Mouse (Mus musculus): ENCODE measurements around the gene Col6a5.

- no peak for TF ChIP-seq CTCF (IDR thresholded peaks at IDR 0.05; ENCODE audit: control insufficient read depth, insufficient read depth, insufficient replicate concordance, low read depth, low read length)
- TF ChIP-seq POLR2A (IDR thresholded peaks at IDR 0.05; ENCODE audit: control insufficient read depth, low read depth, low read length) = no peak
These were observed at the start of gene Col6a5 for GRCm38 (mm10) chr9:105960533-105960932.
